In the genomic region with DNA sequence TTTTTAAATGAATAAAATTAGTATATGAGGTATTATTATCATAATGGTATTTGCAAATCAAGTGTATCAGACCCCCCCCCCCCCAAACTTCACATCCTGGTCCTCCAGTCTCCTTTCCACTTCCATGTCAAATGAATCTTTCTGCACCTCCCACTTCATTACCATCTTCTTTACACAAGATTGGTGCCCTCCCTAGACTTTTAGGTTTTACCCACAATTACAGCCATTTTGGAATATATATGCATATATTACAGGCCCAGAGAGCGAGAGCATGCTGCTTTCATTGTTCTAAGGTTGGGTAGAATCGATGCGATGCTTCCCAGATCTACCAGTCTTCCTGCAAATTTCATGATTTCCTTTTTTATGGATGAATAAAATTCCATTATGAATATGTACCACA, we compare ENCODE assay signal across 17 mouse cellular contexts.
"Had no signal": no experiment of that assay in that cellular context is flagged by ENCODE, and none has a peak within 500 bp of the region (broad histone marks: within the 10 kb centered on the region; RNA-seq: fewer than 3 reads in every experiment).

No protein-coding gene starts in this region.

- H3K9ac ChIP-seq: limb, embryonic 12.5 days; liver, embryonic 13.5 days; liver, postnatal 0 days; lung, embryonic 15.5 days; midbrain, embryonic 15.5 days had no signal

- H3K27ac ChIP-seq: kidney, postnatal 0 days; limb, embryonic 12.5 days; liver, embryonic 13.5 days; lung, embryonic 15.5 days; macrophage; midbrain, embryonic 15.5 days; stomach, postnatal 0 days had no signal

- H3K4me2 ChIP-seq: limb, embryonic 12.5 days; liver, embryonic 13.5 days; lung, embryonic 15.5 days; midbrain, embryonic 15.5 days had no signal

- H3K4me1 ChIP-seq: limb, embryonic 12.5 days; liver, embryonic 13.5 days; lung, embryonic 15.5 days; megakaryocyte, embryonic 14.5 days had no signal

- H3K36me3 ChIP-seq: limb, embryonic 12.5 days; liver, embryonic 13.5 days; lung, embryonic 15.5 days; midbrain, embryonic 15.5 days had no signal

- ATAC-seq: liver, postnatal 0 days had no signal

- DNase-seq: kidney, adult 11 months; kidney, adult 9 months; kidney, postnatal 36 days; layer of hippocampus, adult 9-11 months; layer of hippocampus, postnatal 36 days; liver; liver, embryonic 13.5 days; liver, postnatal 0 days; lung, postnatal 14 days; thymus, postnatal 4 days had no signal

- H3K4me3 ChIP-seq: limb, embryonic 12.5 days; liver, embryonic 13.5 days; lung, embryonic 15.5 days; megakaryocyte, embryonic 14.5 days; midbrain, embryonic 15.5 days had no signal

- H3K9me3 ChIP-seq: limb, embryonic 12.5 days; liver, embryonic 13.5 days; lung, embryonic 15.5 days; megakaryocyte, embryonic 14.5 days; midbrain, embryonic 15.5 days had no signal

- H3K27me3 ChIP-seq: limb, embryonic 12.5 days; liver, embryonic 13.5 days; lung, embryonic 15.5 days; megakaryocyte, embryonic 14.5 days; midbrain, embryonic 15.5 days had no signal
